Mouse (Mus musculus) heart, postnatal 25 days (tissue): ENCODE results near the gene Tekt3. TPM values are rescaled to one million over a fixed set of nuclear protein-coding genes. Genes with fewer than 3 reads are reported as not detected.

ENCODE experiments used
- DNase-seq: peaks from one replicate; pipeline ENCODE4 v3.0.0; 2022; ENCODE audit warnings: low spot score
- intact Hi-C: fragments of 180-260 bp; cut with DNase I; formaldehyde crosslinking; loops from one replicate; pipeline ENCODE4 v1.15.1; 2025
- total RNA-seq, 2 experiments: library from RNA; stranded (reverse); gene quantifications; 2 replicates each; pipeline ENCODE4 v1.2.3; 2021

The Tekt3 gene
- not detected for total RNA-seq

GRCm38 (mm10) chr11:63061446-63061845 is at the start of gene Tekt3:
Gene Tekt3 (plus strand): TSS chr11:63061654.
- intact Hi-C loops: no loop called here
- no peak for DNase-seq

- no peak for DNase-seq
Measured at GRCm38 (mm10) chr11:63017327-63018082, 43.9 kb upstream of the Tekt3 start.

GRCm38 (mm10) chr11:63018083-63018622 is 43.3 kb upstream of the Tekt3 start:
- intact Hi-C loops: no loop called here
- no peak for DNase-seq

More at GRCm38 (mm10) chr11:63017327-63018082, 43.9 kb upstream of the Tekt3 start:
- intact Hi-C loops: no loop called here

GRCm38 (mm10) chr11:63020633-63021032 is 40.8 kb upstream of the Tekt3 start:
- intact Hi-C loops: no loop called here
- DNase-seq: no peak

GRCm38 (mm10) chr11:63021141-63021806 is 40.2 kb upstream of the Tekt3 start:
- intact Hi-C loops: no loop called here
- DNase-seq: no peak

GRCm38 (mm10) chr11:63023461-63023860 is 38.0 kb upstream of the Tekt3 start:
- intact Hi-C loops: no loop called here
- peak; percentile 50 for DNase-seq

GRCm38 (mm10) chr11:63024136-63024535 is 37.3 kb upstream of the Tekt3 start:
- intact Hi-C loops: no loop called here
- DNase-seq: no peak

- no peak for DNase-seq
- intact Hi-C loops: loop anchor here (5.0 kb wide), 1 partner anchor 107 kb away; no protein-coding TSS in a partner anchor
Measured at GRCm38 (mm10) chr11:63025476-63025875, 36.0 kb upstream of the Tekt3 start.

- intact Hi-C loops: loop anchor here (5.0 kb wide), 1 partner anchor 106 kb away; no protein-coding TSS in a partner anchor
- peak; percentile 63 for DNase-seq
Measured at GRCm38 (mm10) chr11:63026651-63027141, 34.8 kb upstream of the Tekt3 start.

- intact Hi-C loops: loop anchor here (5.0 kb wide), 1 partner anchor 104 kb away; no protein-coding TSS in a partner anchor
Measured at GRCm38 (mm10) chr11:63028131-63028530, 33.3 kb upstream of the Tekt3 start.

GRCm38 (mm10) chr11:63029148-63029714 is 32.2 kb upstream of the Tekt3 start:
- intact Hi-C loops: loop anchor here (5.0 kb wide), 1 partner anchor 103 kb away; no protein-coding TSS in a partner anchor
- DNase-seq: no peak

More at GRCm38 (mm10) chr11:63028131-63028530, 33.3 kb upstream of the Tekt3 start:
- no peak for DNase-seq

GRCm38 (mm10) chr11:63029721-63030120 is 31.7 kb upstream of the Tekt3 start:
- intact Hi-C loops: loop anchor here (5.0 kb wide), 1 partner anchor 103 kb away; no protein-coding TSS in a partner anchor
- DNase-seq: no peak

GRCm38 (mm10) chr11:63035420-63036211 is 25.8 kb upstream of the Tekt3 start:
- intact Hi-C loops: no loop called here
- no peak for DNase-seq

GRCm38 (mm10) chr11:63040002-63040661 is 21.3 kb upstream of the Tekt3 start:
- no peak for DNase-seq
- intact Hi-C loops: no loop called here

GRCm38 (mm10) chr11:63045771-63046170 is 15.7 kb upstream of the Tekt3 start:
- intact Hi-C loops: no loop called here
- no peak for DNase-seq

GRCm38 (mm10) chr11:63046380-63046779 is 15.1 kb upstream of the Tekt3 start:
- DNase-seq: peak; percentile 7
- intact Hi-C loops: no loop called here

- intact Hi-C loops: no loop called here
Measured at GRCm38 (mm10) chr11:63050362-63050932, 11.0 kb upstream of the Tekt3 start.

GRCm38 (mm10) chr11:63051041-63051440 is 10.4 kb upstream of the Tekt3 start:
- no peak for DNase-seq
- intact Hi-C loops: no loop called here

More at GRCm38 (mm10) chr11:63050362-63050932, 11.0 kb upstream of the Tekt3 start:
- no peak for DNase-seq
